ENCODE assay signal across 8 mouse cellular contexts in the genomic region with DNA sequence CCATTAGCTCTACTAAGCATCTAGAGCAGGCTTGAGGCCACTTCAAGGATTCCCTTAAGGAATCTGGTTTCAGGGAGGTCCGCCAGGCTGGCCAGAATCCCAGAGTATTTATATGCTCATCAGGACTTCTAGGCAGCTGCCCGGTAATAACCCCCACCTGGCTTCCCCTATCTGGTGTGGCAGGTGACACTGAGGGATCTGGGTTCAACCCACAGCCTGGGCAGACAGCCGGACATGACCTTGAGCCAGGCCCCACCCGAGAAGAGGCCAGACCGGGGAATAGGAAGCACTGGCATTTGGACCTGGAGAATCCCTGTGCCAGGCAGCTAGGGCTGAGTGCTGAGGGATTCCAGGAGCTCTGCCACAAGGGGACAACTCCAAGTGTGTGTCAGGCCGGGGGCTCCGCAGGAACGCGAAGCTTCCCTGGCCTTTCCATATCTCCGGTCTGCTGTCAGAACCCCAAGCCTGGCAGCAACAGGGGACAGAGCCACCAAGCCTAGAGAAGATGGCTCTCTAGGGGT. TPM values are rescaled to one million over a fixed set of nuclear protein-coding genes. Genes with fewer than 3 reads are reported as not detected.
DNase-seq lines count a peak whose midpoint lies in the region; ATAC-seq and TF ChIP-seq lines count a peak whose summit lies in the region.

No protein-coding gene starts in this region.

- no peaks in the 10 kb centered on the region for H3K27me3 ChIP-seq in neural tube, embryonic 11.5 days (ENCODE audit: control insufficient read depth, insufficient read depth, low read length)
- H3K27me3 ChIP-seq in cerebellum, adult 2 months (ENCODE audit: control insufficient read depth, insufficient read depth, low read length): no peaks in the 10 kb centered on the region
- H3K27me3 ChIP-seq in forebrain, embryonic 16.5 days (replicated peaks; ENCODE audit: control insufficient read depth, insufficient read depth, low read length): no peaks in the 10 kb centered on the region
- H3K27me3 ChIP-seq in limb, embryonic 10.5 days (ENCODE audit: low read depth, poor library complexity, severe bottlenecking): no peaks in the 10 kb centered on the region
- H3K27me3 ChIP-seq in midbrain, embryonic 10.5 days (ENCODE audit: low read depth, poor library complexity, severe bottlenecking): no peaks in the 10 kb centered on the region
- H3K27me3 ChIP-seq in stomach, postnatal 0 days (ENCODE audit: control insufficient read depth, insufficient read depth, low read length): no peaks in the 10 kb centered on the region

- peak overlapping the region; percentile 89 for H3K4me3 ChIP-seq in neural tube, embryonic 11.5 days (ENCODE audit: low read depth, low read length)
- H3K4me3 ChIP-seq in cerebellum, adult 2 months (replicated peaks; ENCODE audit: insufficient read depth, low read depth, low read length): peak overlapping the region; percentile 82
- H3K4me3 ChIP-seq in forebrain, embryonic 16.5 days (replicated peaks; ENCODE audit: low read length): peak overlapping the region; percentile 98
- peak overlapping the region; percentile 82 for H3K4me3 ChIP-seq in limb, embryonic 10.5 days
- peak overlapping the region; percentile 96 for H3K4me3 ChIP-seq in midbrain, embryonic 10.5 days
- peak overlapping the region; percentile 100 for H3K4me3 ChIP-seq in stomach, postnatal 0 days (ENCODE audit: low read depth, low read length)

- H3K9me3 ChIP-seq in neural tube, embryonic 11.5 days (ENCODE audit: control insufficient read depth, low read length): no peaks in the 10 kb centered on the region
- no peaks in the 10 kb centered on the region for H3K9me3 ChIP-seq in forebrain, embryonic 16.5 days (ENCODE audit: control insufficient read depth, low read length)
- no peaks in the 10 kb centered on the region for H3K9me3 ChIP-seq in limb, embryonic 10.5 days (replicated peaks)
- no peaks in the 10 kb centered on the region for H3K9me3 ChIP-seq in midbrain, embryonic 10.5 days (replicated peaks)
- H3K9me3 ChIP-seq in stomach, postnatal 0 days (ENCODE audit: control insufficient read depth, low read length): no peaks in the 10 kb centered on the region

- TF ChIP-seq CTCF in cerebellum, adult 2 months (IDR thresholded peaks at IDR 0.05; ENCODE audit: borderline replicate concordance, insufficient read depth, low read depth, low read length): no peak
- no peak for TF ChIP-seq CTCF in stomach, postnatal 0 days (IDR thresholded peaks at IDR 0.05; ENCODE audit: low read depth)

- no peak; the same call in 1 of the 2 replicates for ATAC-seq in neural tube, embryonic 11.5 days (ENCODE audit: insufficient read depth, low FRiP score, low TSS enrichment)
- peak; percentile 29 for ATAC-seq in forebrain, embryonic 16.5 days
- ATAC-seq in stomach, postnatal 0 days (ENCODE audit: low FRiP score, low TSS enrichment): peak; percentile 63

- TF ChIP-seq EP300 in stomach, postnatal 0 days (optimal IDR thresholded peaks at IDR 0.05): no peak

- H3K36me3 ChIP-seq in neural tube, embryonic 11.5 days (ENCODE audit: control insufficient read depth, insufficient read depth, low read length): no peaks in the 10 kb centered on the region
- H3K36me3 ChIP-seq in forebrain, embryonic 16.5 days (ENCODE audit: control insufficient read depth, insufficient read depth): peaks cover 6% of the 10 kb centered on the region
- H3K36me3 ChIP-seq in limb, embryonic 10.5 days: peaks cover 14% of the 10 kb centered on the region
- H3K36me3 ChIP-seq in midbrain, embryonic 10.5 days: peaks cover 12% of the 10 kb centered on the region
- H3K36me3 ChIP-seq in stomach, postnatal 0 days (ENCODE audit: control insufficient read depth, insufficient read depth, low read length): peaks cover 3% of the 10 kb centered on the region; the same call in 1 of the 2 replicates

- no peak for TF ChIP-seq POLR2A in cerebellum, adult 2 months (IDR thresholded peaks at IDR 0.05; ENCODE audit: borderline replicate concordance, insufficient read depth, low read length)

- DNase-seq in neural tube, embryonic 11.5 days (ENCODE audit: low spot score): no peak
- no peak for DNase-seq in neural tube, embryonic 10.5 days (ENCODE audit: extremely low spot score, low spot score)
- peak; percentile 56 to 69 for DNase-seq in cerebellum, adult 2 months
- peak; percentile 62 to 74 for DNase-seq in heart, postnatal 36 days
- no peak for DNase-seq in limb, embryonic 10.5 days (ENCODE audit: low spot score)
- peak; percentile 31 for DNase-seq in midbrain, embryonic 10.5 days (ENCODE audit: low spot score)
- peak; percentile 54 for DNase-seq in stomach, postnatal 0 days (ENCODE audit: low spot score)

- no peak overlapping the region for H3K27ac ChIP-seq in neural tube, embryonic 11.5 days (ENCODE audit: low read depth, low read length)
- peak overlapping the region; percentile 8 for H3K27ac ChIP-seq in cerebellum, adult 2 months (ENCODE audit: insufficient read depth, low read length)
- no peak overlapping the region; the same call in 1 of the 2 replicates for H3K27ac ChIP-seq in forebrain, embryonic 16.5 days (ENCODE audit: low read length)
- peak overlapping the region; percentile 85 for H3K27ac ChIP-seq in limb, embryonic 10.5 days
- peak overlapping the region; percentile 88 for H3K27ac ChIP-seq in midbrain, embryonic 10.5 days (replicated peaks)
- H3K27ac ChIP-seq in stomach, postnatal 0 days (replicated peaks): peak overlapping the region; percentile 89

- peaks cover 5% of the 10 kb centered on the region for H3K4me1 ChIP-seq in neural tube, embryonic 11.5 days (ENCODE audit: control insufficient read depth, insufficient read depth, low read length)
- no peaks in the 10 kb centered on the region for H3K4me1 ChIP-seq in cerebellum, adult 2 months (ENCODE audit: control insufficient read depth, insufficient read depth, low read length)
- H3K4me1 ChIP-seq in forebrain, embryonic 16.5 days (replicated peaks; ENCODE audit: control insufficient read depth, insufficient read depth, low read length): peaks cover 17% of the 10 kb centered on the region
- peaks cover 17% of the 10 kb centered on the region for H3K4me1 ChIP-seq in limb, embryonic 10.5 days
- H3K4me1 ChIP-seq in midbrain, embryonic 10.5 days: peaks cover 11% of the 10 kb centered on the region
- H3K4me1 ChIP-seq in stomach, postnatal 0 days (replicated peaks; ENCODE audit: control insufficient read depth, insufficient read depth): 0 out of 2 replicates have a peak, but pooled peaks cover 5% of the 10 kb centered on the region

- under 1% methylated on average over 10 of the region's 10 CpGs for WGBS in neural tube, embryonic 11.5 days
- WGBS in cerebellum, adult 2 months: under 1% methylated on average over 10 of the region's 10 CpGs
- WGBS in forebrain, embryonic 16.5 days: under 1% methylated on average over 10 of the region's 10 CpGs
- WGBS in limb, embryonic 10.5 days: 1% methylated on average over 10 of the region's 10 CpGs
- WGBS in midbrain, embryonic 10.5 days: under 1% methylated on average over 10 of the region's 10 CpGs
- under 1% methylated on average over 10 of the region's 10 CpGs for WGBS in stomach, postnatal 0 days

- peak overlapping the region; percentile 92 for H3K4me2 ChIP-seq in neural tube, embryonic 11.5 days (ENCODE audit: low read depth)
- peak overlapping the region; percentile 92 for H3K4me2 ChIP-seq in forebrain, embryonic 16.5 days (ENCODE audit: low read length)
- peak overlapping the region; percentile 87 for H3K4me2 ChIP-seq in stomach, postnatal 0 days (replicated peaks; ENCODE audit: low read depth)

- intact Hi-C loops in heart, postnatal 36 days (cut with DNase I): loop anchor here (2.0 kb wide), 1 partner anchor 303 kb away; no protein-coding TSS in a partner anchor

- peak overlapping the region; percentile 81 for H3K9ac ChIP-seq in neural tube, embryonic 11.5 days (ENCODE audit: low read length)
- H3K9ac ChIP-seq in forebrain, embryonic 16.5 days (replicated peaks; ENCODE audit: low read depth, low read length): peak overlapping the region; percentile 94
- H3K9ac ChIP-seq in stomach, postnatal 0 days (ENCODE audit: low read length): peak overlapping the region; percentile 95

RNA-seq across cellular contexts. Expression of gene Vps13d, which starts 0.8 kb away (rescaled TPM):
- 11.8 and 14.3 TPM in 2 replicates for polyA plus RNA-seq in neural tube, embryonic 11.5 days (2014; fragmentation: Nextera tagmentation; extraction: Ambion mirVana)
- polyA plus RNA-seq in cerebellum, adult 2 months (2012; rRNA removed): 45.9 and 51.9 TPM in 2 replicates
- 9.2 and 9.4 TPM in 2 replicates for polyA plus RNA-seq in forebrain, embryonic 16.5 days (2015; fragmentation: Nextera tagmentation; extraction: Ambion mirVana)
- total RNA-seq in heart, postnatal 36 days (2021): 10 to 100 TPM; 70.1 to 73.5 TPM
- polyA plus RNA-seq in limb, embryonic 10.5 days (2016; fragmentation: Nextera tagmentation; extraction: Ambion mirVana): 6.3 and 8.7 TPM in 2 replicates
- 3.0 and 3.4 TPM in 2 replicates for polyA plus RNA-seq in midbrain, embryonic 10.5 days (2016; fragmentation: Nextera tagmentation; extraction: Ambion mirVana)
- polyA plus RNA-seq in stomach, postnatal 0 days (2015; fragmentation: Nextera tagmentation; extraction: Ambion mirVana): 7.2 and 8.1 TPM in 2 replicates

RNA-seq across cellular contexts. Expression of gene Tnfrsf1b, which starts 52.6 kb away (rescaled TPM):
- polyA plus RNA-seq in neural tube, embryonic 11.5 days (2014; fragmentation: Nextera tagmentation; extraction: Ambion mirVana): 2.0 and 2.1 TPM in 2 replicates
- polyA plus RNA-seq in cerebellum, adult 2 months (2012; rRNA removed): 1.6 and 1.7 TPM in 2 replicates
- 2.4 and 2.5 TPM in 2 replicates for polyA plus RNA-seq in forebrain, embryonic 16.5 days (2015; fragmentation: Nextera tagmentation; extraction: Ambion mirVana)
- total RNA-seq in heart, postnatal 36 days (2021): 1 to 10 TPM; 6.0 to 8.1 TPM
- 1.9 and 2.1 TPM in 2 replicates for polyA plus RNA-seq in limb, embryonic 10.5 days (2016; fragmentation: Nextera tagmentation; extraction: Ambion mirVana)
- 2.6 and 3.0 TPM in 2 replicates for polyA plus RNA-seq in midbrain, embryonic 10.5 days (2016; fragmentation: Nextera tagmentation; extraction: Ambion mirVana)
- polyA plus RNA-seq in stomach, postnatal 0 days (2015; fragmentation: Nextera tagmentation; extraction: Ambion mirVana): 5.4 and 6.0 TPM in 2 replicates

Comparison
In these comparisons a context has a peak if more than half of its experiments do, and no peak if none do; other contexts are left out.
1. DNase-seq: peak in cerebellum, adult 2 months (2 of 2), heart, postnatal 36 days (2 of 2), midbrain, embryonic 10.5 days (single experiment) and stomach, postnatal 0 days (single experiment); none in neural tube, embryonic 11.5 days (single experiment), neural tube, embryonic 10.5 days (single experiment) and limb, embryonic 10.5 days (single experiment).
2. H3K27ac ChIP-seq: peak in cerebellum, adult 2 months (single experiment), limb, embryonic 10.5 days (single experiment), midbrain, embryonic 10.5 days (single experiment) and stomach, postnatal 0 days (single experiment); none in neural tube, embryonic 11.5 days (single experiment) and forebrain, embryonic 16.5 days (single experiment).
3. Peak in every context shown above with its lines, with median percentiles within 50 percentile points of each other: H3K4me2 ChIP-seq, H3K4me3 ChIP-seq and H3K9ac ChIP-seq.